Mouse (Mus musculus) left cerebral cortex, postnatal 25 days (tissue): Measurements from ENCODE around the gene Srpk3. TPM values are rescaled to one million over a fixed set of nuclear protein-coding genes. Genes with fewer than 3 reads are reported as not detected.
"Not testable (repeated sequence)": the region's sequence is repeated elsewhere in the genome, so short reads cannot be mapped to it uniquely, and the experiment has no call there.

Experiments used
- DNase-seq, 2 experiments: peaks; one replicate each; pipeline ENCODE4 v3.0.0; 2022; ENCODE audit warnings: low spot score in 2 of 2, mixed read lengths in 1 of 2
- intact Hi-C: fragments of 180-260 bp; cut with DNase I; formaldehyde crosslinking; loops from one replicate; pipeline ENCODE4 v1.15.1; 2025
- total RNA-seq, 2 experiments: library from RNA; stranded (reverse); gene quantifications; 2 replicates each; pipeline ENCODE4 v1.2.3; 2021

The Srpk3 gene
- total RNA-seq: 1 to 10 TPM; 4.6 to 9.4 TPM

DNA sequence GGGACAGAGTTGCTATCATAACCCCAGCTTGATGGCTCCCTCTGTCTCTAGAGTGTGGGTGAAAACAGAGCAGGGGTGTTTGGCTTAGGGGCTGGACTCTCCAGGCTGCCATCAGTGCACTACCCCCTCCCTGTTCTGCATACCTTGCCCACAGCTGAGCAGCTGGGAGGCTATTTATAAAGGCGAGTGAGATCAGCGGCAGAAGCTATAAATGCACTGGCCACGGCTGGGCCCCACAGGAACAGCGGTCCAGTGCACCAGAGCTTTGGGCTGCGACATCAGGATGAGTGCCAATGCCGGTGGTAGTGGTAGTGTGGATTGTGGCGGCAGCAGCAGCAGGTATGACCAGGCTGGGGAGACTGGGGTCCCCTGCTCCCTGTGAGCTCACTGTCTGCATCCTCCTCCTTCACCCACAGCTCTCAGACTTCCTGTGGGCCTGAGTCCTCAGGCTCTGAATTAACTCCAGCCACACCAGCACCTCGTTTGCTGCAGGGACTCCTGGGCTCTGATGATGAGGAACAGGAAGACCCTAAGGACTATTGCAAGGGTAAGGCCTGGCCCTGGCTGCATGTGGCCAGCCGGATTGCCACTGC lies at the start of gene Srpk3:
Gene Srpk3, plus strand, starts transcription at position 238 of the 593 bp plus-strand sequence.
- DNase-seq: peak; percentile 44 to 75
- intact Hi-C loops: no loop called here

DNA sequence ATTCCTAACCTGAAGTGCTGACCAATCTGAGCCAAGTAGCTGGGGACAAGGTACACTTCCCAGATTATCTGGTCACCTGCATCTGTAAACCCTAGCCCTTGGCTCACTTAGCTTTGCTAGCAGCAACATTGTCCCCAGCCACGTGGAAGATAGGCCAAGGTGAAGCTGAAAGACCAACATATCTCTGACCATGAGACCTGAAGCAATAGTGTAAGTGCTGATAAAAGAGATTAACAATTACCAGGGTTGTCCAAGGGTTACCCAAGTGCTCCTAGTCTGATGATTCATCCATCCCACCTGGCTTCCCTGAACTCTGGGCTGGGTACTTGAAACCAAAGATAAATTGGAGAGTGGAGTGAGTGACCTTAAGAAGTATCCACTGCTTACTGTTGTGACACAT lies 43.3 kb upstream of the Srpk3 start:
- no peak for DNase-seq
- intact Hi-C loops: no loop called here

DNA sequence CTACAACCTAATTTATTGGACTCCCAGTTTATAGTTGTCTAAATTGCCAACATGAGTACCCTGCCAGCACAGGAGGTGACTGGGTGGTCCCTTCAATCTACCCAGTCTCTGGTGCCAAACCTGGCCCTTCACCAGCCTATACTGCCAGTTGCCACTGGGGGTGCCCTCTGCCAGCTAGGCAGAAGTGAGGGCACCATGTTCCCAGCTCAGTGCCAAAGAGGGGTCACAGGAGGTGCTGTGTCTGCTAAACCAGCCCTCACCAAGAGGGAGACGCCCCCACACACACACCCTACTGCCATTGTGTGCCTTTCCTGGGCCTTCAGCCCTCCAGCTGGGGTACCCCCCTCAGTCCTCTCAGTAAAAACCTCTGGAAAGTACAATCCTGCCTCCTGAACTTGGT lies 36.0 kb upstream of the Srpk3 start:
- intact Hi-C loops: no loop called here
- DNase-seq: no peak

DNA sequence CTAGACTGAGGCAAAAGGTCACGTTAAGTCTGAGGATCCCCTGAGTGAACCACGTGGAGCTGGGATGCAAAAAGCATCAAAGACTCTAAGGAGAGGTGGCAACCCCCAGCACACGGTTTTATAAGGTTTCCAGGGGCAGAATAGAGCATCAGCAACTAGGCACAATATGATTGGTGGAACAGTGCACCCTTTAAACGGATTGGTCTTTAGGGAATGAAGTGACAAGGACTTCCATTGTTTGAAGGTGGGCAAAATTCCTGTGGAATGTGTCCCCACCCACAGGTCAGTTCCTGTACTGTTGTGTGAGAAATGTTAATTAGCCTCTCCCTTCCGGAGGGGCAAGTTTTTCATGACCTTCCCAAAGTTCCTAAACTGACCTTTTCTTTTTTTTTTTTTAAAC lies 35.1 kb upstream of the Srpk3 start:
- DNase-seq: no peak
- intact Hi-C loops: no loop called here

DNA sequence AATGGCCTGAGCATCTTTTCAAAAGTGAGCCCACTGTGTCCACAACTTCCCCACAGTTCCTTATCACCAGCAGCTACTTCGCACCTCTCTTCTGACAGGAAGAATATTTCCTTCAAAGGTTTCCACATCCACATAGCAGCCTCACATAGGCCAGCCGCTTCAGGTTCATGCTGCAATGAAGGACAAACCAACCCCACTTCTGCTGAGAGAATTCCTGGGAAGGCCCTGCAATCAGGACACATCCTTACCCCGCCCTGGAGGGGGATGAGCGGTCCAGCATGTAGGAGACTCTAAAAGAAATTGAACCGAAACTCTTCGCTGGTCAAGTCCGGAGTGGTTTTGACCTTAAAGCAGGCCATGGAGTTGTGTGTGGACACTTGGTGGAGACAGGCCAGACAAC lies 34.4 kb upstream of the Srpk3 start:
- DNase-seq, intact Hi-C loops: not testable (repeated sequence)

DNA sequence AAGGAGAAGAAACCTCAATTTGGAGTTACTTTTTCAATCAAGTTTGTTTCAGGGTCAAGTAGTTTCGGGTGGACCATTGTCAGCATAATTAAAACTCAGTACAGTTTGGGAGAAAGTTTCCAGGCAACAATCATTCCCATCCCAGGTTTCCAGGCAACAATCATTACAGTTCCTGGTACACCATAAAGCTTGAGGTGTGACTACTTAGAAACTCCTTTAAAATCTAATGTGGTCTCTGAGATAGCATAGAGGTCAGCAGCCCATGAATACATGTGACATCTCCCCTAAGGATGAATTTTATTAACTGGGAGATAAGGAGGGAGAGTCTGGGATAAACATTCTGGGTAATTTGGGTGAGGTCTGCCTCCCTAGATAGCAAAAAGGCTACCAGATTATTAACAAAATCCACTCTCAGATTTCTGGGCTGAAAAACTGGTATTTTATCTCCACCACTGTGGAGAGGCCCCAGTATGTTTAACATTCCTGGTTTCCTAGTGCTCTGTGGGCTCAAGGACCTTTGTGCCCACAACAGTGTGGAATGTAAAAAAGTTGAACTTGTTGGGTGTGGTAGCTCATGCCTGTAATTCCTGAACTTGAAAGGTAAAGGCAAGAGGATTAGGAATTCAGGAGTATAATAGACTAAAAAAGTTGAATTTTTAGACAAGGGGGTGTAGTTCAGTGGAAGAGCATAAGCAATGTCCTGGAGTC lies 29.3 kb upstream of the Srpk3 start:
- intact Hi-C loops: no loop called here
- no peak for DNase-seq

DNA sequence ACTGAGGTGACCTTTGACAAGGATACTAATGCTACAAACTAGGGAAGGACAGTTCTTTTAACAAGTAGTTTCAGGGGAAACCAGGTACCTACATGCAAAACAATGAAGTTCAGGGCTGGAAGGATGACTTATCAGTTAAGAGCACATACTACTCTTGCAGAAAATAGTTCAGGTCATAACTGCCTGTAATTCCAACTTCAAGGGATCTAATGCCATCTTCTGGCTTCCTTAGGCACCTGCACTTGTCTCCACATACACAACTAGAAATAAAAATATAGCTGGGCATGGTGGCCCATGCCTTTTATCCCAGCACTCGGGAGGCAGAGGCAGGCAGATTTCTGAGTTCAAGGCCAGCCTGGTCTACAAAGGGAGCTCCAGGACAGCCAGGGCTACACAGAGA lies 25.2 kb upstream of the Srpk3 start:
- no peak for DNase-seq
- intact Hi-C loops: no loop called here

DNA sequence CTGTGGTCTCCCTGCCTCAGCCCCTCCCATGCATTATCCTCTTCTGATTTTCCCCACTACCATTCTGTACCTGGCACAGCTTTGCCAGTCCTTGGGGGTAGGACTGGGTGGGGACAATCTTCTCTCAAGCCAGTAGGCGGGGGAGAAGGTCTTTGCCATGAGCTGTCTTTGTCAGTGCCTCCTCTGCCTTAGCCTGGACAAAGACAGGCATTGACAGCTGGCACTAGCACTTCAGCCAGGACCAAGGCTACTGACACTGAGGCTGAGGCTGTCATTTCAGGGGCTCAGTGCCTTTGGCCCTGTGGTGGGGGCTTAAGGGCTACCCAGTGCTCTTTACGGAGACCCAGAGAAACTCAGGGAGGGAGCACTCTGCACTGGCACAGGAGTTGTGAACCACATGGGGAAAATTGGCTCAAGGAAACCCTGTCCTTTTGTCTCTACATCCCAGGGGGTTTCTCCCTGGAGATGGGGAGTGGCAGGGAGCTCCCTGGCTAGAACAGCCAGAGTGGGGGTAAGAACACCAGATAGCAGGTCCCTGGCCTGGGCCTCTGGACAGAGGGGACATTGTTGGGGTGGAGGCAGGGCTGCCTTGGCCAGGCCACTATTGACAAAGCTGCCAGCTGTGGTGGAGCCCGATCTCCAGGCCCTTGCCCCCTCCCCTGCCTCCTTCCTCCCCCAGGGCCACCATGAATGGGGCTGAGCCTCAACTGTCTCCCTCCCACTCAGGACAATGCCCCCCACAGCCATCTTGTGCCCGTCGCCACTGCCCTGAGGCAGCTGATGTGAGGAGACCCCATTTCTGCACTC lies 17.7 kb upstream of the Srpk3 start, which contains the start of gene Plxnb3:
Gene Plxnb3, plus strand, starts transcription at position 757 of the 807 bp plus-strand sequence.
- intact Hi-C loops: no loop called here
- no peak for DNase-seq

DNA sequence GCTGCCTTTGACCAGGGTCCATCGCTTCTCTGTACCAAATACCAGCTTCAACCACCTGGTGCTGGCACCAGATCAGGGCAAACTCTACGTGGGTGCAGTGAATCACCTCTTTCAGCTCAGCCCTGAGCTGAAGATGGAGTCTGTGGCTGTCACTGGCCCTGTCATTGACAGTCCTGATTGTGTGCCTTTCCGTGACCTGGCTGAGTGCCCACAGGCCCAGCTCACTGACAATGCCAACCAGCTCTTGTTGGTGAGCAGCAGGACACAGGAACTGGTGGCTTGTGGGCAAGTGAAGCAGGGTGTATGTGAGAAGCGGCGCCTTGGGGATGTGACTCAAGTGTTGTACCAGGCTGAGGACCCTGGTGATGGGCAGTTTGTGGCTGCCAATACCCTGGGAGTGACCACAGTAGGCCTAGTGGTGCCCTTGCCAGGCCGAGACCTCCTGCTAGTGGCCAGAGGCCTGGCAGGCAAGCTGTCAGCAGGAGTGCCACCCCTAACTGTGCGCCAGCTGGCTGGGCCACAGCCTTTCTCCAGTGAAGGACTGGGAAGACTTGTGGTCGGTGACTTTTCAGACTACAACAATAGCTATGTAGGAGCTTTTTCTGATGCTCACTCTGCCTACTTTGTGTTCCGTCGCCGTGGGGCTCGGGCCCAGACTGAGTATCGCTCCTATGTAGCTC lies 15.5 kb upstream of the Srpk3 start:
- intact Hi-C loops: no loop called here
- peak in 1 of 2 experiments; percentile 13 for DNase-seq

DNA sequence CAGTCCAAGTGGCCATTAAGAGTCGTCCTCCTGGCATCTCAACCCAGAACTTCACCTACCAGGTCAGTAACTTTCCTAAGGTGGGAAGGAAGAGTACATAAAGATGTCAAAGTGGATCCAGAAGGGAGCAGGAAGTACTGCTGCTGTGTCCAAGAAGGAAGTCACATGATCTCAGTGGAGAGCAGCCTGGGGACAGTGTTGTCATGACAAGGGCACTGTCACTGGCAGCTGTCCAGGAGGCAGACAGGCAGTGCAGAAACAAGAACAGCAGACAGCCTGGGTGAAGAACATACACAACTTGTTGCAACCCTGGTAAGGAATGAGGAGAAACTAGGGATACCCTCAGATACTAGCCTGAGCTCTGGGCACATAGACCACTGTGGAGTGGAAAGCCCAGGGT lies 8.9 kb upstream of the Srpk3 start:
- DNase-seq: no peak
- intact Hi-C loops: no loop called here

DNA sequence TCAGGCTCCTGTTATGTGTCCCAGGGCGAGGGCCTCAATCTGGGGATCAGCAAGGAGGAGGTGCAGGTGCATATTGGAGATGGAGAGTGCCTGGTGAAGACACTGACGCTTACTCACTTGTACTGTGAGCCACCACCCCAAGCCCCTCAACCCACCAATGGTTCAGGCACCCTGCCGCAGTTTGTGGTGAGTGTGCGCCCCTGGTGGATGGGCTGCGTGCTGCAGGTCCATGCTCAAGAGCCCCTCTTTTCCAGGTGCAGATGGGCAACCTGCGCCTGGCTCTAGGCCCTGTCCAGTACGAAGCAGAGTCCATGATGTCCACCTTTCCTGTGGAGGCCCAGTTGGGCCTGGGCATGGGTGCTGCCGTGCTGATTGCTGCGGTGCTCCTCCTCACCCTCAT lies 6.9 kb upstream of the Srpk3 start:
- intact Hi-C loops: no loop called here
- no peak for DNase-seq

DNA sequence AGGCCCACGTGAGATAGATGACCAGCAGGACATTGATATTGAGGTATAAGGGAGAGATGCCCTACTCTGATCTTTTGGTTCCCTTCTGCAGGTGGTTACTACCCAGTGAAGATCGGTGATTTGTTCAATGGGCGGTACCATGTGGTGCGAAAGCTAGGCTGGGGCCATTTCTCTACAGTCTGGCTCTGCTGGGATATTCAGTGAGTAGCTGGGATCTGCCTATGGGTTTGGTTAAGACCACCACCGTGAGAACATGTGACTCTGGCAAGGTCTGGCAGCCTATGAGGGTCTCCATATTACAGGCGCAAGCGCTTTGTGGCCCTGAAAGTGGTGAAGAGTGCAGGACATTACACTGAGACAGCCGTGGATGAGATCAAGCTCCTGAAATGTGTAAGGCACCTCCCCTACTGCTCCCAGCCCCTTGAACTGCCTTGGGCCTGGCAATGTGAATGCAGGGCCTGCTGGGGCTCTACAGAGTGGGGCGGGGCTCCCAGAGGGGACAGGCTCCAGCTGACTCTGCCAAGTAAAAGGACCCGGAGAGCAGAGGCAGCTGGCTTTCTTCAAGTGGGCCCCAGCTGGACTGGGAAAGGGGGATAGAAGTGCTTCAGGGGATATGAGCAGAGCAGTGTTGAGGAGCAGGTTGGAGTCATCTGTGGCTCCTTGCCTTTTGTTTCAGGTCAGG lies 738 bp downstream of the Srpk3 start:
- DNase-seq: no peak
- intact Hi-C loops: no loop called here

DNA sequence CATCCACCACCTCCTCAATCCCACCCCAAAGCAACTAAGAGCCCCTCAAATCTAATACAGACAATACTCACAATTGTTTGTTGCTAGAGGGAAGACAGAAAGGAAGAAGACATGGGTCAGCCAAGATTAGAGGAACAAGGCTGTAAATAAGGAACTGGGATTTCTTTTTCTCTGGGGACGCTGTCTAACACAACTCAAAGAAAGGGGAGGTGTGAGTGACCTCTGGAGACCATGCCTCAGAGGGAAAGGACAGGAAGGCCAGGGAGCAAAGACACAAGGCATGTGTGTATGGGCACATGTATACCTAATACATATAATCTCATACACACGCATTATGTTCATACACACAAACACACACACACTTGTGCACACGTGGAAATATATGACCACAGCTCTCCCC lies 8.0 kb downstream of the Srpk3 start:
- intact Hi-C loops: no loop called here
- DNase-seq: no peak

DNA sequence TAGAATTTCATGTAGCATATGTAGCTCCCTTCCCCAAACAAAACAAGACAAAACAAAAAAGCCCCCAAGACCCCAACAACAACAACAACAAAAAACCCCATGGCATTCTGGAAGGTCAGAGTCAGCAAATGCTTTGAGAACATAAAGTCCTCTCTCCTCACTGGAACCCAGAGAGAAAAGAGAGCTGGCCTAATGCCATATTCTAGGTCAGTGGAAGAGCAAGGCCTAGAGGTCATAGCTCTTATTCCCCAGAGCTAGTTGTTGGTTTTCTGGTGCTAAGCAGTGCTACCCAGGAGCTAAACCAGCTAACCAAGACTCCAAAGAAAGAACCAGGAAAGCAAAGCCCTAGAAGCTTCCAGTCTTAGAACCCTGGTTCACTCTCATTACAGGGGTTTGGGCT lies 11.5 kb downstream of the Srpk3 start:
- no peak for DNase-seq
- intact Hi-C loops: loop anchor here (5.0 kb wide), 1 partner anchor 68 kb away; the partner anchor contains the start of genes Abcd1 and Bcap31

DNA sequence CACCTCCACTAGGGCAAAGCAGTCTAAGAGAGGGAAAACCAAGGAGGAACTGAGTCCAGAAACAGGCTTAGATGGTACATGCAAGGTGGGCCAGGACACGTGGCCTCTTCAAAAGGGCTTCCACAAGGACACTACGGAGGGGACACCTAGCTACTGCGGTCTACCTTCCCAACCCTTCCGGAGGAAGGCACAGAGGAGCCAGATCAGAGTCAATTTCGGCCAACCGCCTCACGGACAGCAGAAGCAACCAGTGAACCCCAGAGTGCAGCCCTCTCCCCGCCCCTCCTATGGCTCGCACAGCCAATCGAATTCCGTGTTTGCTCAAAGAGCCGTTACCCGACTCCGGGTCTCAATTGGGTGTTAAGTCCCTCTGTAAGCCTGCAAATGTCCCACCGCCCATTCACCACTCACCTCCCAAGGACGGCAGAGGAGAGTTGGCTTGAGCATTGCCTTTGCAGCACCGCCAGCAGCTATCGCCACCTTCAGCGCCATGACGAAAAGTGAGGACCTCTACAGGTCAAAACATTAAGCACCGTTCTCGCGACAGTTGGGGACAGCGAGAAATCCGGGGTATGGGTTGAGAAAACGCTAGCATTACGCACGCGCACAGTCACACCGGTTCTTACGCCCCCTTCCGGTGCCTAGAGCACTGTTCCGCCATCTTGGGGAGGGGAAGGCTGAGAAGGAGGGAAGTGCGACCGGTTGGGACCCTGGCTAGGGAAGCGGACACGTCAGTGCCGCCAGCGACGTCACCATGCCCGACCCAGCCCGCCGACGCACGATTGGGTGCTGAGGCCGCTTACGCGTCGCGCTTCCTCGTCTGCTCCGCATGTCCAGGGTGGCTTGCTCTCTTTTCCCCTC lies 12.4 kb downstream of the Srpk3 start, which contains the start of the genes Idh3g and Ssr4:
Gene Idh3g, minus strand, starts transcription at position 534 of the 861 bp plus-strand sequence.
Gene Ssr4, plus strand, starts transcription at position 665 of the 861 bp plus-strand sequence.
- peak; percentile 91 to 97 for DNase-seq
- intact Hi-C loops: loop anchor here (5.0 kb wide), 1 partner anchor 69 kb away; the partner anchor contains the start of genes Abcd1 and Bcap31

DNA sequence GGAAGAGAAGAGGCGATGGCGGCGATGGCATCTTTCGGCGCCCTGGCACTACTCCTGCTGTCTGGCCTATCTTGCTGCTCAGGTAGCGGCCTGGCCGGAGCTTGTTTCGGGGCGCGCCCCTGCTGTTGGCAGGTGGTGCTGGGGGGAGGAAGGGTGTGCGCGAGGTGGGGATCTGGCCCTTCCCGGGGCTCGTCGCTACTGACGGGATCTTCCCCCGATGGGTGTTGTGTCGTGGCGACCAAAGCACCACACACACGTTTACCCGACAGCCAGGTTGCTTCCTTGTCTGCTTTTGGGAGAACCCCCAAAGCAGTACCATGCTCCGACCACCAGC lies 13.0 kb downstream of the Srpk3 start:
- DNase-seq: no peak
- intact Hi-C loops: loop anchor here (5.0 kb wide), 1 partner anchor 70 kb away; the partner anchor contains the start of genes Abcd1 and Bcap31

DNA sequence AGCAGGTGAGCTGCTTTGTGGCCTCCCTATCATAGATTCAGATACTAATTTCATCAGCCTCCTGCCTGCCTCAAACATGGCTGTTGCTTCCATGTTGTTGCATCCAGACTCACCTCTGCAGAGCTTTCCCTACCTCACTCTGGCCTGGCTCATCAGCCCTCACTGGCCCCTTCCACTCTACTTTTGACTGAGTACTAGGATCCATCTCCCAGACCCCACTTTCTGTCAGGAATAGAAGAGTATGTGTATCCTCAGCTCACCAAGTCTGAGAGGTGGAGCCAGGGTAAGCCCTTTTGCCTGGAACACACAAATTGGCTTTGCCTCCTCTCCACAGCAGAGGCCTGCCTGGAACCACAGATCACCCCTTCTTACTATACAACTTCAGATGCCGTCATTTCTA lies 14.3 kb downstream of the Srpk3 start:
- no peak for DNase-seq
- intact Hi-C loops: loop anchor here (5.0 kb wide), 1 partner anchor 71 kb away; the partner anchor contains the start of genes Abcd1 and Bcap31

DNA sequence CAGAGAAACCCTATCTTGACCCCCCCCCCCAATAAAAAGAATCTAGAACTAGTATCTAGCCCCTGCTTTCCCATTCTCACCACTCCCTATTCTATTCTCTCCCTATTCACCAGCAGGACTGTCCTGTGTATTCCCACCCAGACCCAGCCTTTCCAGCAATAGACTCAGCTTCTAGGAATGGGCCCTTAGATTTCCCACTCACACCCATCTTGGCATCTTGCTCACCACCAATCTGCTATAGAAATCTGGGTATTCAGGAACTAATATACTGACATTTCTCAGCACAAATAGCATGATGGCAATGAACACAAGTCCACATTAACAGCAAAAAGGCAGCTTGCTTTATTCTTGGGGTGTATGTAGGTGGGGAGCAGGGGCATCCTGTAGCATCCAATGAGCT lies 18.8 kb downstream of the Srpk3 start:
- intact Hi-C loops: loop anchor here (10.0 kb wide), 1 partner anchor 152 kb away; no protein-coding TSS in a partner anchor
- DNase-seq: no peak
